Mouse (Mus musculus) forebrain, embryonic 16.5 days (tissue): ENCODE measurements at regions not wholly inside any gene's neighbourhood (a gene's known extent, or its start where the extent isn't known, plus 50 kb on each side); places are given as distances from the start of the nearest gene placed in this dataset.
A peak's percentile ranks its signal among the peaks of the same experiment; 100 is the strongest.

Experiments used
- ATAC-seq: fragments of 200-750 bp; cut with Nextera tagmentation; 2 replicates; pipeline ENCODE4 v1.8.0; 2017; ENCODE audit warnings: mild to moderate bottlenecking, moderate library complexity
- H3K27ac ChIP-seq: fragments of 300-500 bp; sonication (generic); 2 replicates; pipeline ENCODE4 v1.5.1; 2014; ENCODE audit warnings: low read length, control low read depth
- H3K27me3 ChIP-seq: fragments of 300-500 bp; sonication (generic); replicated peaks from 2 replicates; pipeline ENCODE4 v1.6.1; 2014; ENCODE audit warnings: low read length; ENCODE audit not compliant: control insufficient read depth, insufficient read depth
- H3K36me3 ChIP-seq: fragments of 300-500 bp; sonication (generic); 2 replicates; pipeline ENCODE4 v1.6.1; 2014; ENCODE audit not compliant: control insufficient read depth, insufficient read depth
- H3K4me1 ChIP-seq: fragments of 300-500 bp; sonication (generic); replicated peaks from 2 replicates; pipeline ENCODE4 v1.6.1; 2014; ENCODE audit warnings: low read length; ENCODE audit not compliant: control insufficient read depth, insufficient read depth
- H3K4me2 ChIP-seq: fragments of 300-500 bp; sonication (generic); 2 replicates; pipeline ENCODE4 v1.6.1; 2014; ENCODE audit warnings: mild to moderate bottlenecking, low read length, control low read depth
- H3K4me3 ChIP-seq: fragments of 300-500 bp; sonication (generic); replicated peaks from 2 replicates; pipeline ENCODE4 v1.5.1; 2014; ENCODE audit warnings: mild to moderate bottlenecking, low read length, control low read depth
- H3K9ac ChIP-seq: fragments of 300-500 bp; sonication (generic); replicated peaks from 2 replicates; pipeline ENCODE4 v1.6.1; 2014; ENCODE audit warnings: low read depth, low read length, control low read depth
- H3K9me3 ChIP-seq: fragments of 300-500 bp; sonication (generic); 2 replicates; pipeline ENCODE4 v1.6.1; 2016; ENCODE audit warnings: low read length; ENCODE audit not compliant: control insufficient read depth
- WGBS: fragments of 180-500 bp; shearing (Covaris S2); extraction: QIAGEN DNeasy Blood & Tissue Kit; methylation state at CpG from one replicate; pipeline ENCODE4 v1.1.7; 2014; 5-methylcytosine and 5-hydroxymethylcytosine counted together

GRCm38 (mm10) chr3:20819586-20819985 lies 452.6 kb upstream of the Agtr1b start:
- Histone ChIP-seq H3K36me3 (no peaks in the 10 kb centered on the region), H3K27ac (peak overlapping the region; percentile 41), H3K4me2 (no peak overlapping the region), H3K9me3 (no peaks in the 10 kb centered on the region), H3K4me1 (0 out of 2 replicates have a peak, but pooled peaks cover 2% of the 10 kb centered on the region), H3K4me3 (no peak overlapping the region), H3K27me3 (no peaks in the 10 kb centered on the region), H3K9ac (no peak overlapping the region)
- 0 out of 2 replicates have a peak, but pooled peaks have one; percentile 12 for ATAC-seq
- 40% methylated on average over 1 of the region's 1 CpGs for WGBS

- H3K36me3 ChIP-seq, result no peaks in the 10 kb centered on the region
- no peak overlapping the region for H3K4me2 ChIP-seq
- H3K4me3 ChIP-seq, result no peak overlapping the region
- H3K9ac ChIP-seq, result no peak overlapping the region
- H3K4me1 ChIP-seq, result 0 out of 2 replicates have a peak, but pooled peaks cover 2% of the 10 kb centered on the region
- 74% methylated on average over 1 of the region's 1 CpGs for WGBS
- no peaks in the 10 kb centered on the region for H3K27me3 ChIP-seq
- no peak overlapping the region for H3K27ac ChIP-seq
- H3K9me3 ChIP-seq, result no peaks in the 10 kb centered on the region
- ATAC-seq, result no peak
These were observed 449.6 kb upstream of the Agtr1b start for GRCm38 (mm10) chr3:20816613-20817012.

- H3K27me3 ChIP-seq, result no peaks in the 10 kb centered on the region
- H3K9me3 ChIP-seq, result peaks cover 4% of the 10 kb centered on the region; the same call in 1 of the 2 replicates
- 14% methylated on average over 1 of the region's 1 CpGs for WGBS
- H3K4me2 ChIP-seq, result no peak overlapping the region
- H3K4me3 ChIP-seq, result no peak overlapping the region
- no peak overlapping the region for H3K9ac ChIP-seq
- H3K27ac ChIP-seq, result no peak overlapping the region
- no peaks in the 10 kb centered on the region for H3K36me3 ChIP-seq
- ATAC-seq, result no peak
- no peaks in the 10 kb centered on the region for H3K4me1 ChIP-seq
These were observed 427.3 kb upstream of the Agtr1b start for GRCm38 (mm10) chr3:20794256-20794655.

- Histone ChIP-seq H3K9ac (no peak overlapping the region), H3K4me1 (no peaks in the 10 kb centered on the region), H3K27ac (no peak overlapping the region), H3K36me3 (no peaks in the 10 kb centered on the region), H3K27me3 (no peaks in the 10 kb centered on the region), H3K9me3 (peaks cover 4% of the 10 kb centered on the region; the same call in 1 of the 2 replicates), H3K4me3 (no peak overlapping the region), H3K4me2 (no peak overlapping the region)
- no peak for ATAC-seq
- 89% methylated on average over 1 of the region's 1 CpGs for WGBS
These were observed 425.5 kb upstream of the Agtr1b start for GRCm38 (mm10) chr3:20792503-20792902.

GRCm38 (mm10) chr3:20777883-20778282 lies 410.9 kb upstream of the Agtr1b start:
- H3K9me3 ChIP-seq, result no peaks in the 10 kb centered on the region
- no peak overlapping the region for H3K27ac ChIP-seq
- no peak overlapping the region for H3K4me3 ChIP-seq
- no peaks in the 10 kb centered on the region for H3K36me3 ChIP-seq
- no peaks in the 10 kb centered on the region for H3K27me3 ChIP-seq
- no peak for ATAC-seq
- H3K4me1 ChIP-seq, result peaks cover 9% of the 10 kb centered on the region
- no peak overlapping the region for H3K9ac ChIP-seq
- H3K4me2 ChIP-seq, result no peak overlapping the region

GRCm38 (mm10) chr3:20776964-20777304 lies 410.0 kb upstream of the Agtr1b start:
- 17% methylated on average over 2 of the region's 2 CpGs for WGBS
- Histone ChIP-seq H3K4me3 (no peak overlapping the region), H3K4me2 (no peak overlapping the region), H3K4me1 (peaks cover 9% of the 10 kb centered on the region), H3K27ac (peak overlapping the region; percentile 47; the same call in 1 of the 2 replicates), H3K36me3 (no peaks in the 10 kb centered on the region), H3K9ac (no peak overlapping the region), H3K9me3 (no peaks in the 10 kb centered on the region), H3K27me3 (no peaks in the 10 kb centered on the region)
- no peak for ATAC-seq

GRCm38 (mm10) chr3:20776128-20776963 lies 409.4 kb upstream of the Agtr1b start:
- H3K4me1 ChIP-seq, result peaks cover 9% of the 10 kb centered on the region
- H3K9me3 ChIP-seq, result no peaks in the 10 kb centered on the region
- H3K27me3 ChIP-seq, result no peaks in the 10 kb centered on the region
- H3K36me3 ChIP-seq, result no peaks in the 10 kb centered on the region
- H3K4me2 ChIP-seq, result no peak overlapping the region
- 5% methylated on average over 4 of the region's 4 CpGs for WGBS
- H3K9ac ChIP-seq, result no peak overlapping the region
- no peak overlapping the region for H3K4me3 ChIP-seq
- ATAC-seq, result peak; percentile 95
- peak overlapping the region; percentile 90 for H3K27ac ChIP-seq

GRCm38 (mm10) chr3:20734302-20734701 lies 367.3 kb upstream of the Agtr1b start:
- H3K27me3 ChIP-seq, result no peaks in the 10 kb centered on the region
- no peak overlapping the region for H3K9ac ChIP-seq
- no peak for ATAC-seq
- H3K4me3 ChIP-seq, result no peak overlapping the region
- H3K9me3 ChIP-seq, result no peaks in the 10 kb centered on the region
- 65% methylated on average over 3 of the region's 3 CpGs for WGBS
- no peak overlapping the region for H3K4me2 ChIP-seq
- no peaks in the 10 kb centered on the region for H3K36me3 ChIP-seq
- H3K27ac ChIP-seq, result no peak overlapping the region
- H3K4me1 ChIP-seq, result peaks cover 4% of the 10 kb centered on the region; the same call in 1 of the 2 replicates

- Histone ChIP-seq H3K27me3 (no peaks in the 10 kb centered on the region), H3K9ac (no peak overlapping the region), H3K36me3 (no peaks in the 10 kb centered on the region), H3K9me3 (no peaks in the 10 kb centered on the region), H3K27ac (no peak overlapping the region), H3K4me2 (no peak overlapping the region), H3K4me3 (no peak overlapping the region), H3K4me1 (peaks cover 4% of the 10 kb centered on the region; the same call in 1 of the 2 replicates)
- no peak for ATAC-seq
These were observed 365.0 kb upstream of the Agtr1b start for GRCm38 (mm10) chr3:20732005-20732404.
